Mouse (Mus musculus) CH12.LX (cell line): ENCODE data around the gene Trpm3. TPM values are rescaled to one million over a fixed set of nuclear protein-coding genes. Genes with fewer than 3 reads are reported as not detected.

Experiments used
- DNase-seq: peaks from one replicate; pipeline ENCODE4 v3.0.0-alpha.2; 2013; ENCODE audit errors: extremely low read depth
- H3K27ac ChIP-seq: 2 replicates; pipeline ENCODE4 v1.5.1; 2012; ENCODE audit warnings: low read depth, mild to moderate bottlenecking, control low read depth, moderate library complexity; ENCODE audit not compliant: insufficient read depth
- H3K27me3 ChIP-seq: replicated peaks from 2 replicates; pipeline ENCODE3; 2012; ENCODE audit warnings: inconsistent platforms
- H3K36me3 ChIP-seq, 2 experiments: replicated peaks in 1 of 2; 2 replicates each; pipeline versions ENCODE3 to v1.6.1; 2012; ENCODE audit warnings: inconsistent platforms in 1 of 2, low read length in 1 of 2, mild to moderate bottlenecking in 1 of 2, mixed read lengths in 1 of 2, moderate library complexity in 1 of 2; ENCODE audit not compliant: control insufficient read depth in 1 of 2, insufficient read depth in 1 of 2
- H3K4me1 ChIP-seq, 2 experiments: 2 replicates each; pipeline ENCODE4 v1.6.1; 2012; ENCODE audit warnings: inconsistent platforms in 1 of 2, moderate library complexity in 1 of 2; ENCODE audit not compliant: insufficient read depth in 2 of 2, control insufficient read depth in 1 of 2
- H3K4me2 ChIP-seq: 2 replicates; pipeline ENCODE4 v1.6.1; 2012; ENCODE audit warnings: low read depth, mild to moderate bottlenecking, control low read depth; ENCODE audit not compliant: poor library complexity, insufficient read depth, severe bottlenecking
- H3K4me3 ChIP-seq, 3 experiments: fragments of 150-350 bp in 1 of 3; sonication (generic) in 1 of 3; replicated peaks in 1 of 3; 2 replicates each; pipeline versions ENCODE3 to v1.5.1; 2011 to 2012; ENCODE audit warnings: low read depth in 2 of 3, low read length in 2 of 3, mild to moderate bottlenecking in 2 of 3, moderate library complexity in 2 of 3, control low read depth in 1 of 3, improper control_type of control experiment in 1 of 3, inconsistent platforms in 1 of 3, mixed read lengths in 1 of 3; ENCODE audit not compliant: poor library complexity in 1 of 3
- H3K79me2 ChIP-seq: replicated peaks from 2 replicates; pipeline ENCODE4 v1.6.1; 2012; ENCODE audit warnings: mild to moderate bottlenecking, moderate library complexity; ENCODE audit not compliant: control insufficient read depth, poor library complexity, insufficient read depth, severe bottlenecking; ENCODE audit errors: extremely low read depth
- H3K9ac ChIP-seq: 2 replicates; pipeline ENCODE4 v1.6.1; 2012; ENCODE audit warnings: low read depth, mild to moderate bottlenecking, control low read depth, moderate library complexity; ENCODE audit not compliant: insufficient read depth
- H3K9me3 ChIP-seq: replicated peaks from 2 replicates; pipeline ENCODE3; 2012; ENCODE audit warnings: low read length, inconsistent platforms, mixed read lengths
- CHD2 ChIP-seq: IDR thresholded peaks from 2 replicates; pipeline ENCODE4 v1.6.1; 2011; ENCODE audit warnings: low read length, improper control_type of control experiment
- CTCF ChIP-seq, 2 experiments: IDR thresholded peaks in 1 of 2; conservative IDR thresholded peaks in 1 of 2; 2 replicates each; pipeline ENCODE4 v1.5.1; 2011 to 2012; ENCODE audit warnings: low read depth in 2 of 2, low read length in 2 of 2, improper control_type of control experiment in 1 of 2, inconsistent platforms in 1 of 2, mild to moderate bottlenecking in 1 of 2, moderate library complexity in 1 of 2
- ELF1 ChIP-seq: IDR thresholded peaks from 2 replicates; pipeline ENCODE4 v1.6.1; 2014; ENCODE audit warnings: low read depth, mild to moderate bottlenecking, inconsistent platforms, low read length, improper control_type of control experiment
- ETS1 ChIP-seq: conservative IDR thresholded peaks from 2 replicates; pipeline ENCODE4 v1.6.1; 2012; ENCODE audit warnings: low read depth, mild to moderate bottlenecking, inconsistent platforms, low read length, improper control_type of control experiment, moderate library complexity
- GABPA ChIP-seq: IDR thresholded peaks from 2 replicates; pipeline ENCODE4 v1.6.1; 2012; ENCODE audit warnings: low read depth, low read length, improper control_type of control experiment, inconsistent platforms; ENCODE audit not compliant: insufficient replicate concordance
- MAFK ChIP-seq: IDR thresholded peaks from 2 replicates; pipeline ENCODE4 v1.6.1; 2011; ENCODE audit warnings: low read length, improper control_type of control experiment; ENCODE audit not compliant: insufficient replicate concordance
- MAX ChIP-seq: IDR thresholded peaks from 2 replicates; pipeline ENCODE4 v1.6.1; 2011; ENCODE audit warnings: low read length, improper control_type of control experiment
- MAZ ChIP-seq: IDR thresholded peaks from 2 replicates; pipeline ENCODE4 v1.6.1; 2012; ENCODE audit warnings: low read depth, mild to moderate bottlenecking, inconsistent platforms, low read length, improper control_type of control experiment, moderate library complexity
- MEF2A ChIP-seq: IDR thresholded peaks from 2 replicates; pipeline ENCODE4 v1.6.1; 2014; ENCODE audit warnings: low read depth, mild to moderate bottlenecking, inconsistent platforms, low read length, improper control_type of control experiment, borderline replicate concordance
- MXI1 ChIP-seq: IDR thresholded peaks from 2 replicates; pipeline ENCODE4 v1.6.1; 2011; ENCODE audit warnings: mild to moderate bottlenecking, low read depth, low read length, improper control_type of control experiment
- NELFE ChIP-seq: IDR thresholded peaks from 2 replicates; pipeline ENCODE4 v1.6.1; 2011; ENCODE audit warnings: low read depth, low read length, improper control_type of control experiment
- PAX5 ChIP-seq: IDR thresholded peaks from 2 replicates; pipeline ENCODE4 v1.6.1; 2012; ENCODE audit warnings: low read length, inconsistent platforms, mixed read lengths
- POLR2A ChIP-seq: IDR thresholded peaks from 2 replicates; pipeline ENCODE4 v1.6.1; 2011; ENCODE audit warnings: low read depth, mild to moderate bottlenecking, improper control_type of control experiment, low read length
- RAD21 ChIP-seq: IDR thresholded peaks from 2 replicates; pipeline ENCODE4 v1.6.1; 2011; ENCODE audit warnings: low read depth, mild to moderate bottlenecking, low read length, improper control_type of control experiment, moderate library complexity
- RCOR1 ChIP-seq: conservative IDR thresholded peaks from 2 replicates; pipeline ENCODE4 v1.6.1; 2012; ENCODE audit warnings: low read depth, mild to moderate bottlenecking, inconsistent platforms, low read length, improper control_type of control experiment
- SIN3A ChIP-seq: IDR thresholded peaks from 2 replicates; pipeline ENCODE4 v1.6.1; 2012; ENCODE audit warnings: low read length, improper control_type of control experiment, inconsistent platforms
- TBP ChIP-seq: conservative IDR thresholded peaks from 2 replicates; pipeline ENCODE4 v1.6.1; 2011; ENCODE audit warnings: low read depth, low read length, improper control_type of control experiment
- UBTF ChIP-seq: IDR thresholded peaks from 2 replicates; pipeline ENCODE4 v1.6.1; 2012; ENCODE audit warnings: low read depth, mild to moderate bottlenecking, inconsistent platforms, low read length, improper control_type of control experiment, moderate library complexity
- USF1 ChIP-seq: IDR thresholded peaks from 2 replicates; pipeline ENCODE4 v1.6.1; 2014; ENCODE audit warnings: low read depth, mild to moderate bottlenecking, inconsistent platforms, low read length, improper control_type of control experiment
- ZKSCAN1 ChIP-seq: IDR thresholded peaks from 2 replicates; pipeline ENCODE4 v1.6.1; 2012; ENCODE audit warnings: low read depth, inconsistent platforms, low read length, improper control_type of control experiment, borderline replicate concordance
- ZMIZ1 ChIP-seq: IDR thresholded peaks from 2 replicates; pipeline ENCODE4 v1.6.1; 2012; ENCODE audit warnings: low read depth, mild to moderate bottlenecking, inconsistent platforms, low read length, improper control_type of control experiment
- dilution Hi-C: fragments of 300-500 bp; cut with MboI; formaldehyde crosslinking; loops from 2 replicates; pipeline ENCODE4 v1.14.3; 2020; ENCODE audit warnings: low sequenced_read_pairs; ENCODE audit not compliant: extremely low pct_unique_long_range_greater_than_20kb, extremely low pct_ligation_motif_present
- in situ Hi-C: fragments of 300-500 bp; cut with MboI; formaldehyde crosslinking; loops from 3 replicates; pipeline ENCODE4 v1.14.3; 2019; ENCODE audit warnings: low sequenced_read_pairs, low pct_ligation_motif_present, low pct_unique_long_range_greater_than_20kb, mixed read lengths
- polyA plus RNA-seq: library from polyadenylated mRNA; unstranded; fragments of >175 nt; gene quantifications from 2 replicates; pipeline ENCODE4 v1.2.1, GENCODE M21; 2012; ENCODE audit warnings: low read depth; ENCODE audit not compliant: insufficient read length
- total RNA-seq, 2 experiments: library from RNA; depleted of rRNA; stranded (reverse); fragments of 300-350 nt in 1 of 2; fragments of >200 nt in 1 of 2; gene quantifications; 2 replicates each; pipeline ENCODE4 v1.2.3; 2012 to 2014

Trpm3 gene
- total and polyA plus RNA-seq, 3 experiments: 0.01 TPM; not detected in 2

- Histone ChIP-seq H3K9ac (no peak overlapping the region), H3K4me3 (no peak overlapping the region), H3K9me3 (no peaks in the 10 kb centered on the region), H3K36me3 (no peaks in the 10 kb centered on the region), H3K27ac (no peak overlapping the region), H3K27me3 (no peaks in the 10 kb centered on the region), H3K4me1 (no peaks in the 10 kb centered on the region), H3K4me2 (no peak overlapping the region), H3K79me2 (no peaks in the 10 kb centered on the region)
- dilution Hi-C loops (no loop called here), in situ Hi-C loops (no loop called here)
- TF ChIP-seq MAX (no peak), RAD21 (no peak), ZMIZ1 (no peak), TBP (no peak), MXI1 (no peak), SIN3A (no peak), ETS1 (no peak)
- DNase-seq: no peak
Measured at GRCm38 (mm10) chr19:22783745-22784144, 644.9 kb downstream of the Trpm3 start.

DNA sequence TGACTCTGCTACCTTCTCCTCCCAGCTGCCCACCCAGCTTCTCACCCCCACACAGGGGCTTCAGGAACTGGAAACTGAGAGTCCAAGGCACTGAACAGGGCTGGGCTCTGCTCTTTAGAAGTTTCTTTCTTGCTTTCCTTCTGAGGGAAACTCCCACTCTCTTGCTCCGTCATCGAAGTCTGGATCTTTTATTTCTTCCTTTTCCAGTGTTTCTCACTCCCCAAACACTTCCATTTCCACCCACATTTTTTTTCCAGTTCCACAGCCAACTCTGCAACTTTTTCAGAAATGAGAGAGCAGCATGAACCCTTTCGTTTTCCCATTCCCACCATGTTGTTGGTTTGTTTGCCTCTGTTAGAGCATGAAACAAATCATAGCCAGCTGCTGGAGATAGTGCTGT lies 650.9 kb downstream of the Trpm3 start:
- Histone ChIP-seq H3K27ac (no peak overlapping the region), H3K4me1 (peaks cover 0 to 5% of the 10 kb centered on the region in 2 experiments; a peak in 1 of 4 replicates), H3K9me3 (no peaks in the 10 kb centered on the region), H3K4me3 (no peak overlapping the region), H3K79me2 (no peaks in the 10 kb centered on the region), H3K4me2 (no peak overlapping the region), H3K36me3 (no peaks in the 10 kb centered on the region), H3K27me3 (no peaks in the 10 kb centered on the region), H3K9ac (no peak overlapping the region)
- DNase-seq: no peak
- TF ChIP-seq MAX: no peak
- TF ChIP-seq UBTF: no peak
- no peak for TF ChIP-seq POLR2A
- no peak for TF ChIP-seq MAFK
- TF ChIP-seq ELF1: no peak
- no peak for TF ChIP-seq RAD21
- in situ Hi-C loops (no loop called here), dilution Hi-C loops (no loop called here)

GRCm38 (mm10) chr19:22796996-22797395 lies 658.1 kb downstream of the Trpm3 start:
- H3K9ac ChIP-seq: no peak overlapping the region
- TF ChIP-seq CHD2: no peak
- no peak for TF ChIP-seq ZKSCAN1
- no peak for TF ChIP-seq CTCF (conservative IDR thresholded peaks at IDR 0.05 in 1 of 2, IDR thresholded peaks at IDR 0.05 in 1 of 2; ENCODE audit: low read depth in 2 of 2, low read length in 2 of 2)
- TF ChIP-seq ETS1: no peak
- no peak for TF ChIP-seq MEF2A
- TF ChIP-seq MAZ: no peak
- TF ChIP-seq PAX5: no peak
- no peak for TF ChIP-seq NELFE
- TF ChIP-seq USF1: no peak
- no peak for TF ChIP-seq RCOR1
- TF ChIP-seq GABPA: no peak
- peaks cover 0 to 5% of the 10 kb centered on the region in 2 experiments; a peak in 1 of 4 replicates for H3K4me1 ChIP-seq
- in situ Hi-C loops: no loop called here
- no peaks in the 10 kb centered on the region for H3K9me3 ChIP-seq
- H3K4me2 ChIP-seq: no peak overlapping the region
- H3K27me3 ChIP-seq: no peaks in the 10 kb centered on the region
- H3K79me2 ChIP-seq: no peaks in the 10 kb centered on the region
- H3K4me3 ChIP-seq: no peak overlapping the region
- no peaks in the 10 kb centered on the region for H3K36me3 ChIP-seq
- dilution Hi-C loops: no loop called here
- H3K27ac ChIP-seq: no peak overlapping the region
- DNase-seq: no peak
